Mouse (Mus musculus): ENCODE measurements around the gene Ppfia2. TPM values are rescaled to one million over a fixed set of nuclear protein-coding genes. Genes with fewer than 3 reads are reported as not detected.

Ppfia2 gene
- polyA plus RNA-seq, 1 experiment, result not detected

GRCm38 (mm10) chr10:106633898-106634297 lies 163.8 kb downstream of the Ppfia2 start:
- Histone ChIP-seq H3K27me3 (ENCODE audit: control insufficient read depth, insufficient read depth, insufficient read length) (no peaks in the 10 kb centered on the region), H3K36me3 (ENCODE audit: control insufficient read depth, insufficient read depth) (no peaks in the 10 kb centered on the region), H3ac (ENCODE audit: control insufficient read depth, insufficient read length) (no peak overlapping the region), H3K4me3 (no peak overlapping the region), H3K4me2 (ENCODE audit: low read depth) (no peak overlapping the region), H3K79me2 (ENCODE audit: control insufficient read depth, insufficient read depth) (no peaks in the 10 kb centered on the region)
- no peak for TF ChIP-seq E2F4 (IDR thresholded peaks at IDR 0.05; ENCODE audit: insufficient read depth)
- no peak for TF ChIP-seq MYOG (IDR thresholded peaks at IDR 0.05; ENCODE audit: control insufficient read depth in 1 of 3, insufficient read depth in 1 of 3, insufficient read length in 2 of 3, low read depth in 2 of 3)
- no peak for TF ChIP-seq USF1 (IDR thresholded peaks at IDR 0.05; ENCODE audit: low read depth)

GRCm38 (mm10) chr10:106652276-106652675 lies 182.1 kb downstream of the Ppfia2 start:
- H3K4me2 ChIP-seq (ENCODE audit: low read depth), result no peak overlapping the region
- H3K27me3 ChIP-seq (ENCODE audit: control insufficient read depth, insufficient read depth, insufficient read length), result no peaks in the 10 kb centered on the region
- no peak overlapping the region for H3K4me3 ChIP-seq
- H3K36me3 ChIP-seq (ENCODE audit: control insufficient read depth, insufficient read depth), result no peaks in the 10 kb centered on the region
- H3K79me2 ChIP-seq (ENCODE audit: control insufficient read depth, insufficient read depth), result no peaks in the 10 kb centered on the region
- no peak for TF ChIP-seq TCF12 (IDR thresholded peaks at IDR 0.05; ENCODE audit: insufficient read depth, poor library complexity, severe bottlenecking)
- TF ChIP-seq USF1 (IDR thresholded peaks at IDR 0.05; ENCODE audit: low read depth), result no peak
- no peak for TF ChIP-seq POLR2AphosphoS2 (IDR thresholded peaks at IDR 0.05; ENCODE audit: insufficient read length, low read depth)
- TF ChIP-seq MYOG (IDR thresholded peaks at IDR 0.05; ENCODE audit: control insufficient read depth in 1 of 3, insufficient read depth in 1 of 3, insufficient read length in 2 of 3, low read depth in 2 of 3), result no peak
- TF ChIP-seq MAX (IDR thresholded peaks at IDR 0.05; ENCODE audit: low read depth), result no peak
- TF ChIP-seq E2F4 (IDR thresholded peaks at IDR 0.05; ENCODE audit: insufficient read depth), result no peak
- no peak for TF ChIP-seq TCF3 (IDR thresholded peaks at IDR 0.05; ENCODE audit: insufficient read length, low read depth)
- TF ChIP-seq POLR2A (IDR thresholded peaks at IDR 0.05; ENCODE audit: insufficient read length, low read depth), result no peak
- no peak for TF ChIP-seq CEBPB (IDR thresholded peaks at IDR 0.05; ENCODE audit: insufficient read depth, poor library complexity, severe bottlenecking)
- H3ac ChIP-seq (ENCODE audit: control insufficient read depth, insufficient read length), result no peak overlapping the region

- H3K4me2 ChIP-seq (ENCODE audit: low read depth), result no peak overlapping the region
- no peak overlapping the region for H3ac ChIP-seq (ENCODE audit: control insufficient read depth, insufficient read length)
- TF ChIP-seq POLR2AphosphoS2 (IDR thresholded peaks at IDR 0.05; ENCODE audit: insufficient read length, low read depth) (no peak), POLR2A (IDR thresholded peaks at IDR 0.05; ENCODE audit: insufficient read length, low read depth) (no peak), MAX (IDR thresholded peaks at IDR 0.05; ENCODE audit: low read depth) (no peak), TCF12 (IDR thresholded peaks at IDR 0.05; ENCODE audit: insufficient read depth, poor library complexity, severe bottlenecking) (no peak), USF1 (IDR thresholded peaks at IDR 0.05; ENCODE audit: low read depth) (no peak), E2F4 (IDR thresholded peaks at IDR 0.05; ENCODE audit: insufficient read depth) (no peak), MYOD1 (IDR thresholded peaks at IDR 0.05; ENCODE audit: control insufficient read depth in 1 of 3, insufficient read length in 2 of 3, low read depth in 2 of 3) (no peak), TCF3 (IDR thresholded peaks at IDR 0.05; ENCODE audit: insufficient read length, low read depth) (no peak), REST (IDR thresholded peaks at IDR 0.05; ENCODE audit: insufficient read depth, insufficient read length) (no peak)
- H3K27me3 ChIP-seq (ENCODE audit: control insufficient read depth, insufficient read depth, insufficient read length), result no peaks in the 10 kb centered on the region
- no peak overlapping the region for H3K4me3 ChIP-seq
- H3K36me3 ChIP-seq (ENCODE audit: control insufficient read depth, insufficient read depth), result no peaks in the 10 kb centered on the region
- no peaks in the 10 kb centered on the region for H3K79me2 ChIP-seq (ENCODE audit: control insufficient read depth, insufficient read depth)
Observed at GRCm38 (mm10) chr10:106665221-106665620, 195.1 kb downstream of the Ppfia2 start.

GRCm38 (mm10) chr10:106670170-106670569 lies 200.0 kb downstream of the Ppfia2 start:
- Histone ChIP-seq H3K79me2 (ENCODE audit: control insufficient read depth, insufficient read depth) (no peaks in the 10 kb centered on the region), H3K27me3 (ENCODE audit: control insufficient read depth, insufficient read depth, insufficient read length) (no peaks in the 10 kb centered on the region), H3ac (ENCODE audit: control insufficient read depth, insufficient read length) (no peak overlapping the region), H3K36me3 (ENCODE audit: control insufficient read depth, insufficient read depth) (no peaks in the 10 kb centered on the region), H3K4me3 (no peak overlapping the region), H3K4me2 (ENCODE audit: low read depth) (no peak overlapping the region)
- TF ChIP-seq REST (IDR thresholded peaks at IDR 0.05; ENCODE audit: insufficient read depth, insufficient read length) (no peak), USF1 (IDR thresholded peaks at IDR 0.05; ENCODE audit: low read depth) (no peak), SRF (IDR thresholded peaks at IDR 0.05; ENCODE audit: control insufficient read depth, insufficient read length, low read depth) (no peak), TCF12 (IDR thresholded peaks at IDR 0.05; ENCODE audit: insufficient read depth, poor library complexity, severe bottlenecking) (no peak)

GRCm38 (mm10) chr10:106681395-106681794 lies 211.3 kb downstream of the Ppfia2 start:
- H3K36me3 ChIP-seq (ENCODE audit: control insufficient read depth, insufficient read depth), result no peaks in the 10 kb centered on the region
- no peak overlapping the region for H3ac ChIP-seq (ENCODE audit: control insufficient read depth, insufficient read length)
- H3K79me2 ChIP-seq (ENCODE audit: control insufficient read depth, insufficient read depth), result no peaks in the 10 kb centered on the region
- no peak for TF ChIP-seq POLR2AphosphoS2 (IDR thresholded peaks at IDR 0.05; ENCODE audit: insufficient read length, low read depth)
- TF ChIP-seq MYOG (IDR thresholded peaks at IDR 0.05; ENCODE audit: control insufficient read depth in 1 of 3, insufficient read depth in 1 of 3, insufficient read length in 2 of 3, low read depth in 2 of 3), result no peak
- no peak for TF ChIP-seq MAX (IDR thresholded peaks at IDR 0.05; ENCODE audit: low read depth)
- TF ChIP-seq USF1 (IDR thresholded peaks at IDR 0.05; ENCODE audit: low read depth), result no peak
- TF ChIP-seq POLR2A (IDR thresholded peaks at IDR 0.05; ENCODE audit: insufficient read length, low read depth), result no peak
- TF ChIP-seq TCF3 (IDR thresholded peaks at IDR 0.05; ENCODE audit: insufficient read length, low read depth), result no peak
- no peak for TF ChIP-seq TCF12 (IDR thresholded peaks at IDR 0.05; ENCODE audit: insufficient read depth, poor library complexity, severe bottlenecking)
- TF ChIP-seq SRF (IDR thresholded peaks at IDR 0.05; ENCODE audit: control insufficient read depth, insufficient read length, low read depth), result no peak
- TF ChIP-seq MYOD1 (IDR thresholded peaks at IDR 0.05; ENCODE audit: control insufficient read depth in 1 of 3, insufficient read length in 2 of 3, low read depth in 2 of 3), result no peak
- no peak for TF ChIP-seq REST (IDR thresholded peaks at IDR 0.05; ENCODE audit: insufficient read depth, insufficient read length)
- no peak for TF ChIP-seq E2F4 (IDR thresholded peaks at IDR 0.05; ENCODE audit: insufficient read depth)
- no peak for TF ChIP-seq CEBPB (IDR thresholded peaks at IDR 0.05; ENCODE audit: insufficient read depth, poor library complexity, severe bottlenecking)
- no peak overlapping the region for H3K4me3 ChIP-seq
- no peaks in the 10 kb centered on the region for H3K27me3 ChIP-seq (ENCODE audit: control insufficient read depth, insufficient read depth, insufficient read length)
- no peak overlapping the region for H3K4me2 ChIP-seq (ENCODE audit: low read depth)

All from myocyte (in vitro differentiated cells).